Mouse (Mus musculus): ENCODE measurements around the gene Unc13b. TPM values are rescaled to one million over a fixed set of nuclear protein-coding genes. Genes with fewer than 3 reads are reported as not detected.

The Unc13b gene
- polyA plus RNA-seq, 1 experiment: 17.4 TPM

GRCm38 (mm10) chr4:43266623-43267322 is 208.0 kb downstream of the Unc13b start, which contains the start of gene Atp8b5:
Gene Atp8b5, plus strand, starts transcription at chr4:43267159.
- peaks cover 4% of the 10 kb centered on the region for H3K4me1 ChIP-seq (ENCODE audit: control insufficient read depth, insufficient read depth, low read length)
- H3K4me3 ChIP-seq (ENCODE audit: control insufficient read depth, low read depth, low read length): peak within 1 kb of the TSS; percentile 67
- no peaks in the 10 kb centered on the region for H3K36me3 ChIP-seq (ENCODE audit: control insufficient read depth, insufficient read depth, low read length)
- no peaks in the 10 kb centered on the region for H3K27me3 ChIP-seq (ENCODE audit: control insufficient read depth, insufficient read depth, low read length)
- H3K27ac ChIP-seq (ENCODE audit: control insufficient read depth, insufficient read depth, low read depth, low read length): peak within 1 kb of the TSS; percentile 27
- TF ChIP-seq POLR2A (IDR thresholded peaks at IDR 0.05; ENCODE audit: control insufficient read depth, low read depth, low read length): peak; percentile 81
- 0 out of 2 replicates have a peak, but pooled peaks have one; percentile 25 for TF ChIP-seq CTCF (IDR thresholded peaks at IDR 0.05; ENCODE audit: control insufficient read depth, insufficient read depth, insufficient replicate concordance, low read depth, low read length)

- Histone ChIP-seq H3K36me3 (ENCODE audit: control insufficient read depth, insufficient read depth, low read length) (no peaks in the 10 kb centered on the region), H3K27me3 (ENCODE audit: control insufficient read depth, insufficient read depth, low read length) (no peaks in the 10 kb centered on the region), H3K4me3 (ENCODE audit: control insufficient read depth, low read depth, low read length) (peak overlapping the region; percentile 65), H3K27ac (ENCODE audit: control insufficient read depth, insufficient read depth, low read depth, low read length) (peak overlapping the region; percentile 19), H3K4me1 (ENCODE audit: control insufficient read depth, insufficient read depth, low read length) (peaks cover 4% of the 10 kb centered on the region)
- TF ChIP-seq POLR2A (IDR thresholded peaks at IDR 0.05; ENCODE audit: control insufficient read depth, low read depth, low read length) (no peak), CTCF (IDR thresholded peaks at IDR 0.05; ENCODE audit: control insufficient read depth, insufficient read depth, insufficient replicate concordance, low read depth, low read length) (no peak)
These were observed 208.5 kb downstream of the Unc13b start for GRCm38 (mm10) chr4:43267323-43267658.

- Histone ChIP-seq H3K4me3 (ENCODE audit: control insufficient read depth, low read depth, low read length) (no peak overlapping the region), H3K36me3 (ENCODE audit: control insufficient read depth, insufficient read depth, low read length) (no peaks in the 10 kb centered on the region), H3K27me3 (ENCODE audit: control insufficient read depth, insufficient read depth, low read length) (no peaks in the 10 kb centered on the region), H3K27ac (ENCODE audit: control insufficient read depth, insufficient read depth, low read depth, low read length) (no peak overlapping the region), H3K4me1 (ENCODE audit: control insufficient read depth, insufficient read depth, low read length) (no peaks in the 10 kb centered on the region)
- TF ChIP-seq CTCF (IDR thresholded peaks at IDR 0.05; ENCODE audit: control insufficient read depth, insufficient read depth, insufficient replicate concordance, low read depth, low read length): no peak
- no peak for TF ChIP-seq POLR2A (IDR thresholded peaks at IDR 0.05; ENCODE audit: control insufficient read depth, low read depth, low read length)
These were observed 226.7 kb downstream of the Unc13b start for GRCm38 (mm10) chr4:43285476-43285875.

GRCm38 (mm10) chr4:43287305-43287704 is 228.6 kb downstream of the Unc13b start:
- no peak overlapping the region for H3K27ac ChIP-seq (ENCODE audit: control insufficient read depth, insufficient read depth, low read depth, low read length)
- no peak for TF ChIP-seq CTCF (IDR thresholded peaks at IDR 0.05; ENCODE audit: control insufficient read depth, insufficient read depth, insufficient replicate concordance, low read depth, low read length)
- no peak for TF ChIP-seq POLR2A (IDR thresholded peaks at IDR 0.05; ENCODE audit: control insufficient read depth, low read depth, low read length)
- H3K27me3 ChIP-seq (ENCODE audit: control insufficient read depth, insufficient read depth, low read length): no peaks in the 10 kb centered on the region

DNA sequence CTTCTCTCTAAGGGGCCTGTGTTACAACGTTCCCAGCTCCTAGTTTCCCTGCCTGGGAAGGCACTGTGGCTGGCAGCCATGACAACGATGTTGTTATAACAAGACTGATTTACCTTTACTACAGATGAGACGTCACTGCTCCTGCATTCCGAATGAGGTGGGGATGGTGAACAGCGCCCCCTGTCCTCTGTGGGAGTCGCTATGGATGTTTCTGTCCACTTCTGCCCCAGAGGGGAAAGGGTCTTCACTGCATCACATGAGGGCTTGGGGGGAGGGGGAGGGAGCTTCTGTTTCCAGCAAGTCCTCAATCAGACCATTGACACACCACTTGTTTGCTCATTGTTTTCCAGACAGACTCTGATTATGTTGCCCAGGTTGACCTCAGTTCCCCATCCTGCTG is 235.2 kb downstream of the Unc13b start:
- H3K36me3 ChIP-seq (ENCODE audit: control insufficient read depth, insufficient read depth, low read length): no peaks in the 10 kb centered on the region; the same call in 1 of the 2 replicates
- H3K4me3 ChIP-seq (ENCODE audit: control insufficient read depth, low read depth, low read length): no peak overlapping the region
- TF ChIP-seq POLR2A (IDR thresholded peaks at IDR 0.05; ENCODE audit: control insufficient read depth, low read depth, low read length): no peak
- TF ChIP-seq CTCF (IDR thresholded peaks at IDR 0.05; ENCODE audit: control insufficient read depth, insufficient read depth, insufficient replicate concordance, low read depth, low read length): peak; percentile 26; the same call in 1 of the 2 replicates
- no peaks in the 10 kb centered on the region for H3K4me1 ChIP-seq (ENCODE audit: control insufficient read depth, insufficient read depth, low read length)
- H3K27ac ChIP-seq (ENCODE audit: control insufficient read depth, insufficient read depth, low read depth, low read length): no peak overlapping the region
- no peaks in the 10 kb centered on the region for H3K27me3 ChIP-seq (ENCODE audit: control insufficient read depth, insufficient read depth, low read length)

More at GRCm38 (mm10) chr4:43287305-43287704, 228.6 kb downstream of the Unc13b start:
- Histone ChIP-seq H3K4me3 (ENCODE audit: control insufficient read depth, low read depth, low read length) (no peak overlapping the region), H3K36me3 (ENCODE audit: control insufficient read depth, insufficient read depth, low read length) (no peaks in the 10 kb centered on the region), H3K4me1 (ENCODE audit: control insufficient read depth, insufficient read depth, low read length) (no peaks in the 10 kb centered on the region)

DNA sequence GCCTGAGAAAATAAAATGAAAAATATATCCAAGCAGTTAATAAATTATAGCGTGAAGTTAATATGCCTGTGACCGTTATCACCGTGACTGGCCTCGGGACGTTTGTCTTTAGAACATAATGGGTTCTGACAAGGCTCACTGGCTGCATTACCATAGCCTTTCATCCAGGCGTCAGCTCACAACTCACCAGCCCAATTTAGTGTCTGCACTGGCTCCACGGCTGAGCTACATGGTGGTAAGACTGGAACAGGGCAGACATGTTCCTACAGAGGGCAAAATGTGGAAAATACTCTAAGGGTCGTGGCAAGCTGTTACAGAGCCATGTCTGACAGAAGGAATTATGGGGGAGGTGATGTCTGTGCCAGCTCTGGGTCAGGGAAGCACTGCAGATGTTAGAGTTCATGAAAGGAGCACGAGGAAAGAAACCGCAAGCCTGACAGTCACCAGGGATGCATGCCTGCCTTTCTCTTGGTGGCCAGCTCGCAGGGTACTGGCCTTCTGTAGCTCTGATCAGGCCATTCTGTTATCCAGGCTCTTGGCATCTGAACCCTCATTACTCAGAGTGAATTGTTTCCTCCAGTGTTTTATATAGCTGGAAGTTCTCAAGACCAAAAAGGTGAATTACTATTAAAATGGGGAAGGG is 251.1 kb downstream of the Unc13b start:
- no peak overlapping the region for H3K4me3 ChIP-seq (ENCODE audit: control insufficient read depth, low read depth, low read length)
- no peaks in the 10 kb centered on the region for H3K27me3 ChIP-seq (ENCODE audit: control insufficient read depth, insufficient read depth, low read length)
- peaks cover 3% of the 10 kb centered on the region for H3K36me3 ChIP-seq (ENCODE audit: control insufficient read depth, insufficient read depth, low read length)
- no peak for TF ChIP-seq CTCF (IDR thresholded peaks at IDR 0.05; ENCODE audit: control insufficient read depth, insufficient read depth, insufficient replicate concordance, low read depth, low read length)
- no peak for TF ChIP-seq POLR2A (IDR thresholded peaks at IDR 0.05; ENCODE audit: control insufficient read depth, low read depth, low read length)
- no peaks in the 10 kb centered on the region for H3K4me1 ChIP-seq (ENCODE audit: control insufficient read depth, insufficient read depth, low read length)
- no peak overlapping the region for H3K27ac ChIP-seq (ENCODE audit: control insufficient read depth, insufficient read depth, low read depth, low read length)

Other genes with a start within 250 kb of the Unc13b start
- 18.8 and 19.9 TPM in 2 replicates for gene Fam205a1, start 205.1 kb upstream of the Unc13b start, polyA plus RNA-seq (2012; rRNA removed)
- 0.07 and 0.20 TPM in 2 replicates for gene Gm12394, start 202.2 kb upstream of the Unc13b start, polyA plus RNA-seq (2012; rRNA removed)
- gene Fam205c, start 184.7 kb upstream of the Unc13b start, polyA plus RNA-seq (2012; rRNA removed): 209 and 240 TPM in 2 replicates
- 1.3 and 1.7 TPM in 2 replicates for gene Phf24, start 142.3 kb upstream of the Unc13b start, polyA plus RNA-seq (2012; rRNA removed)
- gene Dnajb5, start 109.1 kb upstream of the Unc13b start, polyA plus RNA-seq (2012; rRNA removed): 7.6 and 8.2 TPM in 2 replicates
- gene 1700022I11Rik, start 89.3 kb upstream of the Unc13b start, polyA plus RNA-seq (2012; rRNA removed): 22.4 and 23.7 TPM in 2 replicates
- 78.0 and 85.5 TPM in 2 replicates for gene Vcp, start 58.4 kb upstream of the Unc13b start, polyA plus RNA-seq (2012; rRNA removed)
- 96.4 and 104 TPM in 2 replicates for gene Fancg, start 48.4 kb upstream of the Unc13b start, polyA plus RNA-seq (2012; rRNA removed)
- gene Pigo, start 33.1 kb upstream of the Unc13b start, polyA plus RNA-seq (2012; rRNA removed): 36.3 and 42.0 TPM in 2 replicates
- 19.8 and 22.7 TPM in 2 replicates for gene Stoml2, start 27.2 kb upstream of the Unc13b start, polyA plus RNA-seq (2012; rRNA removed)
- 41.4 and 46.3 TPM in 2 replicates for gene Fam214b, start 12.7 kb upstream of the Unc13b start, polyA plus RNA-seq (2012; rRNA removed)
- 23.5 and 27.9 TPM in 2 replicates for gene Atp8b5, start 208.2 kb downstream of the Unc13b start, polyA plus RNA-seq (2012; rRNA removed)

All from testis, adult 2 months (tissue).